Mouse (Mus musculus) kidney, embryonic 16.5 days (tissue): ENCODE measurements at regions not wholly inside any gene's neighbourhood (a gene's known extent, or its start where the extent isn't known, plus 50 kb on each side); places are given as distances from the start of the nearest gene placed in this dataset.

Experiments
- ATAC-seq: fragments of 200-750 bp; cut with Nextera tagmentation; 2 replicates; pipeline ENCODE4 v1.8.0; 2017; ENCODE audit warnings: moderate TSS enrichment; ENCODE audit not compliant: low FRiP score, low TSS enrichment
- H3K27ac ChIP-seq: fragments of 300-500 bp; sonication (generic); 2 replicates; pipeline ENCODE4 v1.5.1; 2014; ENCODE audit warnings: low read length
- H3K27me3 ChIP-seq: fragments of 300-500 bp; sonication (generic); 2 replicates; pipeline ENCODE4 v1.6.1; 2014; ENCODE audit warnings: low read length, control low read depth, mixed read lengths; ENCODE audit not compliant: insufficient read depth
- H3K36me3 ChIP-seq: fragments of 300-500 bp; sonication (generic); 2 replicates; pipeline ENCODE4 v1.6.1; 2014; ENCODE audit warnings: low read length, control low read depth, mixed read lengths; ENCODE audit not compliant: insufficient read depth
- H3K4me1 ChIP-seq: fragments of 300-500 bp; sonication (generic); 2 replicates; pipeline ENCODE4 v1.6.1; 2014; ENCODE audit warnings: low read length, control low read depth, mixed read lengths; ENCODE audit not compliant: insufficient read depth
- H3K4me2 ChIP-seq: fragments of 300-500 bp; sonication (generic); replicated peaks from 2 replicates; pipeline ENCODE4 v1.6.1; 2014; ENCODE audit warnings: low read depth, low read length
- H3K4me3 ChIP-seq: fragments of 300-500 bp; sonication (generic); 2 replicates; pipeline ENCODE4 v1.5.1; 2014; ENCODE audit warnings: mild to moderate bottlenecking, low read length
- H3K9ac ChIP-seq: fragments of 300-500 bp; sonication (generic); replicated peaks from 2 replicates; pipeline ENCODE4 v1.6.1; 2014; ENCODE audit warnings: low read length
- H3K9me3 ChIP-seq: fragments of 300-500 bp; sonication (generic); 2 replicates; pipeline ENCODE4 v1.6.1; 2016; ENCODE audit warnings: low read length, control low read depth
- WGBS: fragments of 180-500 bp; shearing (Covaris S2); extraction: QIAGEN DNeasy Blood & Tissue Kit; methylation state at CpG from one replicate; pipeline ENCODE4 v1.1.7; 2014; 5-methylcytosine and 5-hydroxymethylcytosine counted together

- Histone ChIP-seq H3K27ac (no peak overlapping the region), H3K27me3 (no peaks in the 10 kb centered on the region), H3K4me1 (0 out of 2 replicates have a peak, but pooled peaks cover 3% of the 10 kb centered on the region), H3K9me3 (no peaks in the 10 kb centered on the region), H3K4me2 (no peak overlapping the region), H3K36me3 (no peaks in the 10 kb centered on the region), H3K4me3 (no peak overlapping the region), H3K9ac (no peak overlapping the region)
- peak; percentile 82 for ATAC-seq
- 67% methylated on average over 5 of the region's 5 CpGs for WGBS
These were observed 541.2 kb downstream of the Grxcr1 start for GRCm38 (mm10) chr5:68572816-68573215.

GRCm38 (mm10) chr5:68575827-68576226, 544.2 kb downstream of the Grxcr1 start:
- H3K36me3 ChIP-seq = no peaks in the 10 kb centered on the region
- H3K27me3 ChIP-seq = no peaks in the 10 kb centered on the region
- no peaks in the 10 kb centered on the region for H3K9me3 ChIP-seq
- H3K4me1 ChIP-seq = 0 out of 2 replicates have a peak, but pooled peaks cover 3% of the 10 kb centered on the region
- H3K4me3 ChIP-seq = no peak overlapping the region
- no peak for ATAC-seq
- H3K9ac ChIP-seq = no peak overlapping the region
- H3K27ac ChIP-seq = no peak overlapping the region
- H3K4me2 ChIP-seq = no peak overlapping the region

- no peak overlapping the region for H3K4me3 ChIP-seq
- 86% methylated on average over 1 of the region's 1 CpGs for WGBS
- H3K27me3 ChIP-seq = no peaks in the 10 kb centered on the region
- H3K9me3 ChIP-seq = no peaks in the 10 kb centered on the region
- ATAC-seq = no peak
- H3K36me3 ChIP-seq = no peaks in the 10 kb centered on the region
- H3K4me2 ChIP-seq = no peak overlapping the region
- no peak overlapping the region for H3K27ac ChIP-seq
- H3K4me1 ChIP-seq = no peaks in the 10 kb centered on the region
- H3K9ac ChIP-seq = no peak overlapping the region
These were observed 546.9 kb downstream of the Grxcr1 start for GRCm38 (mm10) chr5:68578496-68578895.

DNA sequence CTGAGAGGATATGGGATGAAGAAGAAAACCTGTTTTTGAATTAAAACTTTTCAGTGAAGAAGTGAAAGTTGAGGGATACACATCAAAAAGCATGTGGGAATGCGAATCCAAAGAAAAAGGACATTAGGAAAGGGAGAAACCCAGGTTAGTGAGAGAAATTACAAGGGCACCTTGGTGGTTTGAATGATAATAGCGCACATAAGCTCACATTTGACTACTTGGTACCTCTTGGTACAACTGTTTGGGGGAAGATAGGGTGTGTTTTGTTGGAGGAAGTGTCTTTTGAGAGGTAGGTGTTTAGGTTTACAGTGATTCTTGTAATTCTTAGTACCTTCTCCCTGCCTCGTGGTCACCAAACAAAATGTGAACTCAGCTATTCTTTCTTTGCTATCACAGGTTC, 560.8 kb downstream of the Grxcr1 start:
- no peak overlapping the region for H3K9ac ChIP-seq
- H3K4me2 ChIP-seq = no peak overlapping the region
- no peak overlapping the region for H3K27ac ChIP-seq
- no peaks in the 10 kb centered on the region for H3K9me3 ChIP-seq
- H3K4me3 ChIP-seq = no peak overlapping the region
- H3K36me3 ChIP-seq = no peaks in the 10 kb centered on the region
- WGBS = 74% methylated on average over 3 of the region's 3 CpGs
- no peak for ATAC-seq
- no peaks in the 10 kb centered on the region for H3K27me3 ChIP-seq
- no peaks in the 10 kb centered on the region for H3K4me1 ChIP-seq

GRCm38 (mm10) chr5:68618451-68618850, 586.8 kb downstream of the Grxcr1 start:
- H3K4me3 ChIP-seq = no peak overlapping the region
- H3K4me2 ChIP-seq = no peak overlapping the region
- H3K4me1 ChIP-seq = no peaks in the 10 kb centered on the region
- ATAC-seq = no peak
- H3K27me3 ChIP-seq = no peaks in the 10 kb centered on the region
- H3K9ac ChIP-seq = no peak overlapping the region
- no peak overlapping the region for H3K27ac ChIP-seq
- H3K36me3 ChIP-seq = no peaks in the 10 kb centered on the region
- H3K9me3 ChIP-seq = no peaks in the 10 kb centered on the region

- ATAC-seq = no peak
- Histone ChIP-seq H3K4me3 (no peak overlapping the region), H3K27me3 (no peaks in the 10 kb centered on the region), H3K27ac (no peak overlapping the region), H3K4me1 (no peaks in the 10 kb centered on the region), H3K9me3 (no peaks in the 10 kb centered on the region), H3K4me2 (no peak overlapping the region), H3K9ac (no peak overlapping the region), H3K36me3 (no peaks in the 10 kb centered on the region)
- WGBS = 64% methylated on average over 3 of the region's 3 CpGs
These were observed 603.8 kb downstream of the Grxcr1 start for GRCm38 (mm10) chr5:68635400-68635799.

DNA sequence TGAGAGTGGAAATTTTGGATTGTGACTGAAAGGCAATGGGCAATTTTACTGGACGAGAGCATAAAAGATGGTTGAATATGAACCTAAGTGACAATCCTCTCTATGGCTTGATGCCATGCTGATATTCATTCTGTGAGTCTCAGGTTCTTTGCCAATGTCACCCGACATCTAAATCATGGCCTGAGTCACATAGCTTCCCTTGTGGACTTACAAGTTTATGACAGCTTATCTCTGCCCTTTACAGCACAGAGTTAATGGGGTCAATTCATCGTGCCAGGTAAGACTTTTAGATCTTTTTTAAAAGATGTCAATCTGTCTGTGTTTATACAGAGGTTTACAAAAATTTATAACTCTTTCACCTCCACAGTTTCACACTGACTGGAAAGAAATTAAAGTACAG, 641.2 kb downstream of the Grxcr1 start:
- Histone ChIP-seq H3K9ac (no peak overlapping the region), H3K27me3 (no peaks in the 10 kb centered on the region), H3K4me1 (no peaks in the 10 kb centered on the region), H3K4me2 (no peak overlapping the region), H3K4me3 (no peak overlapping the region), H3K9me3 (no peaks in the 10 kb centered on the region), H3K27ac (no peak overlapping the region), H3K36me3 (no peaks in the 10 kb centered on the region)
- WGBS = 78% methylated on average over 3 of the region's 3 CpGs
- ATAC-seq = no peak

- Histone ChIP-seq H3K27ac (no peak overlapping the region), H3K36me3 (no peaks in the 10 kb centered on the region), H3K27me3 (no peaks in the 10 kb centered on the region), H3K9me3 (no peaks in the 10 kb centered on the region), H3K9ac (no peak overlapping the region), H3K4me1 (no peaks in the 10 kb centered on the region), H3K4me2 (no peak overlapping the region), H3K4me3 (no peak overlapping the region)
- ATAC-seq = no peak
- 65% methylated on average over 3 of the region's 3 CpGs for WGBS
These were observed 640.1 kb downstream of the Kctd8 start for GRCm38 (mm10) chr5:68701342-68701741.

DNA sequence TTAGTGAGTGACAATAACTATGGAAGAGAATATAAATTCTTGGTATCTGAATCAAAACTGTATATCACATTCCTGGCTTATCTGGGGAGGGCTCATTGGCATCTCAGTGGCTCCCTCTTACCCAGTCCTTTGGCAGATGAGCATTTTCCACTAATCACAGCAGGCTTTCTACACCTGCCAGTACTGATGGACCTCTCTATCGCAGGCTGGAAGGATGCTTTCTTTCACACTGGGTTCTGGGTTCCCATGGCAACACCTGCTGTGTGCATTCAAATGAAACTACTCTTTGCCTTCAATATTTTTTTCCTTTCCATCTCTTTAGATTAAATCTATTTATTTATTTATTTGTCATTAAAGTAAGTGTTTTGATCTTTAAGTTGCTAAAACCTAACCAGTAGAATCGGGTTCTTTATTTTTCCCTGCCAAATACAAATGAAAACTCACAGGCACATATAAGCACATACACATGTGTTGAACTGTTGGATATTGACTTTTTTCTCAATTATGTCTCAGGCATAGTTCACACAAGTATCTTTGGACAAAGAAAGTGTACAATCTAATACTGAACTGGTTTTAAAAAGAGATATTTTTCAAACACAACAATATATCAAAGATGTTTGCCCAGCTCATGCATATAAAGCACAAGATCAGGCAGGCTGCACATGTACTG, 635.9 kb downstream of the Kctd8 start:
- Histone ChIP-seq H3K9me3 (no peaks in the 10 kb centered on the region), H3K36me3 (no peaks in the 10 kb centered on the region), H3K4me2 (no peak overlapping the region), H3K4me3 (no peak overlapping the region), H3K27ac (no peak overlapping the region), H3K27me3 (no peaks in the 10 kb centered on the region), H3K9ac (no peak overlapping the region), H3K4me1 (no peaks in the 10 kb centered on the region)
- ATAC-seq = no peak
- WGBS = 79% methylated on average over 2 of the region's 2 CpGs

DNA sequence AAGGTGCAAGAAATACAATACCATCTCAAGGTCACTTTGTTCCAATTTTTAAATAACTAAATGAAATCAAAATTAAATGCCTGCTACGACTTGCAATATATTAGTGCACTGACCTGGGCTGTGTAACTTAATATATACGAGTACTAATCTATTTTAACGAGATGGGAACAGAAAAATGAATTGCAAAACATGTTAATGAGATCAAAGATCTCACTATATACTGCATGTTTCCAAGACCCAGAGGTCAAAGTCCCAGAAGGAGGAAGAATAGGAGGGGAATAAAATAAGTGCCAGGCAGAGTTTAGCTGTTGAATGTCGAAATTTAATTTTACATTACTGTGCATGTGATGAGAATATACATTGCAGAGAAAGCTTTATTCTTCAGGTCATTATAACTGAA, 614.7 kb downstream of the Kctd8 start:
- 78% methylated on average over 4 of the region's 4 CpGs for WGBS
- Histone ChIP-seq H3K9me3 (no peaks in the 10 kb centered on the region), H3K4me2 (no peak overlapping the region), H3K27ac (no peak overlapping the region), H3K9ac (no peak overlapping the region), H3K36me3 (no peaks in the 10 kb centered on the region), H3K4me3 (no peak overlapping the region), H3K27me3 (no peaks in the 10 kb centered on the region), H3K4me1 (no peaks in the 10 kb centered on the region)
- no peak for ATAC-seq
